Mouse (Mus musculus): Measurements from ENCODE around the gene Gm11084.

Gm11084 gene

DNA sequence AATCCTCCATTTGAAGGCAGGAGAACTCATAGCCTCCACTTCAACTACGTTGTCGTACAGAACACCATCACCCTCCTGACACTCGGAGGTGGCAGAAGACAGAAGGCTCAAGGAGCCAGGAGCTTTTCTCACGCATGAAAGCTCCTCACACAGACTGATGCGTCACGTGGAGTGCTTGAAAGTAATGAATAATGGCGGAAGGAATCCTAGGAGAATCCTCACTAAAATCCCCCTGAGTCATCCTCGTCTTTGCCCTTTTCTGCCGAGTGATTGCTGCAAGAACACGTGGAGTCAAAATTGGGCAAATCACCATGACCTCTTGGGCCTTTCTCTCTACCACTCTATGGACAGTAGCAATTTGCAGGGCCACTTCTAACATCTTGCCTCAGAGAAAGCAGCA, 61.5 kb downstream of the Gm11084 start:
- DNase-seq (ENCODE audit: low spot score) = no peak

Data from testis, postnatal 14 days (tissue).